Mouse (Mus musculus) ES-E14 (cell line): ENCODE results near the gene Gm49322. TPM values are rescaled to one million over a fixed set of nuclear protein-coding genes. Genes with fewer than 3 reads are reported as not detected.

Experiments
- DNase-seq: peaks from one replicate; pipeline ENCODE4 v3.0.0-alpha.2; 2013; ENCODE audit warnings: low read depth, low spot score
- H3K27ac ChIP-seq: 2 replicates; pipeline ENCODE4 v1.5.1; 2012; ENCODE audit warnings: low read depth, mild to moderate bottlenecking, low read length, moderate library complexity, mixed read lengths; ENCODE audit not compliant: poor library complexity, insufficient read depth, severe bottlenecking
- H3K36me3 ChIP-seq: 2 replicates; pipeline ENCODE4 v1.6.1; 2012; ENCODE audit warnings: mild to moderate bottlenecking, low read length, moderate library complexity, mixed read lengths; ENCODE audit not compliant: control insufficient read depth, poor library complexity, insufficient read depth, severe bottlenecking
- H3K4me1 ChIP-seq, 2 experiments: fragments of 150-350 bp in 1 of 2; sonication (generic) in 1 of 2; 2 replicates each; pipeline ENCODE4 v1.6.1; 2012; ENCODE audit warnings: low read length in 2 of 2, mild to moderate bottlenecking in 1 of 2, mixed read lengths in 1 of 2; ENCODE audit not compliant: control insufficient read depth in 2 of 2, insufficient read depth in 2 of 2, poor library complexity in 1 of 2
- H3K4me3 ChIP-seq, 2 experiments: fragments of 150-350 bp in 1 of 2; sonication (generic) in 1 of 2; 2 replicates each; pipeline ENCODE4 v1.5.1; 2012; ENCODE audit warnings: low read length in 2 of 2, low read depth in 1 of 2, mild to moderate bottlenecking in 1 of 2, mixed read lengths in 1 of 2; ENCODE audit not compliant: insufficient read depth in 1 of 2, poor library complexity in 1 of 2, severe bottlenecking in 1 of 2
- H3K9ac ChIP-seq: 2 replicates; pipeline ENCODE4 v1.6.1; 2012; ENCODE audit warnings: low read depth, mild to moderate bottlenecking, low read length, mixed read lengths; ENCODE audit not compliant: poor library complexity, insufficient read depth, severe bottlenecking
- H3K9me3 ChIP-seq: fragments of 150-350 bp; sonication (generic); 2 replicates; pipeline ENCODE4 v1.6.1; 2012; ENCODE audit warnings: low read depth, mild to moderate bottlenecking, low read length; ENCODE audit not compliant: control insufficient read depth, insufficient read depth
- CHD2 ChIP-seq: IDR thresholded peaks from 2 replicates; pipeline ENCODE4 v1.6.1; 2014; ENCODE audit warnings: mild to moderate bottlenecking, low read depth, low read length, inconsistent platforms
- HCFC1 ChIP-seq: IDR thresholded peaks from 2 replicates; pipeline ENCODE4 v1.6.1; 2012; ENCODE audit warnings: low read length, inconsistent platforms, borderline replicate concordance; ENCODE audit not compliant: insufficient read depth
- MAFK ChIP-seq: IDR thresholded peaks from 2 replicates; pipeline ENCODE4 v1.6.1; 2014; ENCODE audit warnings: mild to moderate bottlenecking, low read depth, low read length, inconsistent platforms; ENCODE audit not compliant: insufficient read depth
- ZC3H11A ChIP-seq: IDR thresholded peaks from 2 replicates; pipeline ENCODE4 v1.6.1; 2012; ENCODE audit warnings: low read depth, mild to moderate bottlenecking, inconsistent platforms, low read length, borderline replicate concordance
- ZNF384 ChIP-seq: IDR thresholded peaks from 2 replicates; pipeline ENCODE4 v1.6.1; 2012; ENCODE audit warnings: low read depth, low read length, inconsistent platforms
- in situ Hi-C, 2 experiments: fragments of 600-800 bp; cut with MboI; formaldehyde crosslinking; loops; one replicate each; pipeline ENCODE4 v1.15.1; 2025; ENCODE audit warnings: low sequenced_read_pairs in 2 of 2, inconsistent platforms in 1 of 2; ENCODE audit not compliant: unreplicated experiment in 2 of 2
- total RNA-seq: library from RNA; depleted of rRNA; stranded (reverse); fragments of 300-350 nt; gene quantifications from 2 replicates; pipeline ENCODE4 v1.2.3, GENCODE M21; 2012

Gene Gm49322
- total RNA-seq, 1 experiment: 8.4 TPM

GRCm38 (mm10) chr10:80603364-80603763 lies 2.5 kb upstream of the Gm49322 start:
- in situ Hi-C loops: no loop called here
- Histone ChIP-seq H3K4me1 (peaks cover 0 to 19% of the 10 kb centered on the region in 2 experiments; a peak in 1 of 4 replicates), H3K27ac (peak overlapping the region; percentile 68; the same call in 1 of the 2 replicates), H3K9me3 (no peaks in the 10 kb centered on the region), H3K9ac (peak overlapping the region; percentile 87), H3K4me3 (peak overlapping the region; percentile 77 to 86), H3K36me3 (peaks cover 22% of the 10 kb centered on the region)
- no peak for DNase-seq
- TF ChIP-seq MAFK (no peak), ZC3H11A (no peak), HCFC1 (no peak), ZNF384 (no peak), CHD2 (no peak)

- no peaks in the 10 kb centered on the region for H3K9me3 ChIP-seq
- no peak for DNase-seq
- no peak overlapping the region for H3K27ac ChIP-seq
- peak overlapping the region; percentile 87 for H3K9ac ChIP-seq
- peaks cover 27% of the 10 kb centered on the region for H3K36me3 ChIP-seq
- H3K4me1 ChIP-seq: peaks cover 0 to 21% of the 10 kb centered on the region in 2 experiments; a peak in 1 of 4 replicates
- in situ Hi-C loops: no loop called here
- no peak for TF ChIP-seq HCFC1
- no peak for TF ChIP-seq ZC3H11A
- no peak for TF ChIP-seq MAFK
- TF ChIP-seq CHD2: no peak
- no peak for TF ChIP-seq ZNF384
- H3K4me3 ChIP-seq: peak overlapping the region; percentile 77 to 86; a peak in 2 of 4 replicates
Observed at GRCm38 (mm10) chr10:80604001-80604509, 1.8 kb upstream of the Gm49322 start.

GRCm38 (mm10) chr10:80604988-80605387 lies 833 bp upstream of the Gm49322 start:
- DNase-seq: no peak
- Histone ChIP-seq H3K4me1 (peaks cover 0 to 21% of the 10 kb centered on the region in 2 experiments; a peak in 1 of 4 replicates), H3K9ac (no peak overlapping the region), H3K4me3 (no peak overlapping the region), H3K9me3 (no peaks in the 10 kb centered on the region), H3K27ac (no peak overlapping the region), H3K36me3 (peaks cover 31% of the 10 kb centered on the region)
- in situ Hi-C loops: no loop called here
- no peak for TF ChIP-seq MAFK
- no peak for TF ChIP-seq ZC3H11A

- H3K9me3 ChIP-seq: no peaks in the 10 kb centered on the region
- peak overlapping the region; percentile 60 to 61; a peak in 3 of 4 replicates for H3K4me3 ChIP-seq
- no peak overlapping the region; the same call in 1 of the 2 replicates for H3K27ac ChIP-seq
- H3K9ac ChIP-seq: peak overlapping the region; percentile 68
- in situ Hi-C loops: no loop called here
- no peak for DNase-seq
- H3K4me1 ChIP-seq: peaks cover 0 to 21% of the 10 kb centered on the region in 2 experiments; a peak in 1 of 4 replicates
- H3K36me3 ChIP-seq: peaks cover 32% of the 10 kb centered on the region
- no peak for TF ChIP-seq CHD2
- TF ChIP-seq ZNF384: no peak
- no peak for TF ChIP-seq HCFC1
- no peak for TF ChIP-seq ZC3H11A
- no peak for TF ChIP-seq MAFK
Observed at GRCm38 (mm10) chr10:80606306-80606705, 485 bp downstream of the Gm49322 start.
